Mouse (Mus musculus) heart, postnatal 36 days (tissue): Measurements from ENCODE around the gene Dnajb12. TPM values are rescaled to one million over a fixed set of nuclear protein-coding genes. Genes with fewer than 3 reads are reported as not detected.

Experiments used
- DNase-seq, 2 experiments: peaks; one replicate each; pipeline ENCODE4 v3.0.0; 2021 to 2022
- intact Hi-C: fragments of 180-260 bp; cut with DNase I; formaldehyde crosslinking; loops from one replicate; pipeline ENCODE4 v1.15.1; 2025
- total RNA-seq, 2 experiments: library from RNA; stranded (reverse); gene quantifications; 2 replicates each; pipeline ENCODE4 v1.2.3; 2021

Gene Dnajb12
- total RNA-seq, 2 experiments from 2014 or later = 39.8 to 43.5 TPM

DNA sequence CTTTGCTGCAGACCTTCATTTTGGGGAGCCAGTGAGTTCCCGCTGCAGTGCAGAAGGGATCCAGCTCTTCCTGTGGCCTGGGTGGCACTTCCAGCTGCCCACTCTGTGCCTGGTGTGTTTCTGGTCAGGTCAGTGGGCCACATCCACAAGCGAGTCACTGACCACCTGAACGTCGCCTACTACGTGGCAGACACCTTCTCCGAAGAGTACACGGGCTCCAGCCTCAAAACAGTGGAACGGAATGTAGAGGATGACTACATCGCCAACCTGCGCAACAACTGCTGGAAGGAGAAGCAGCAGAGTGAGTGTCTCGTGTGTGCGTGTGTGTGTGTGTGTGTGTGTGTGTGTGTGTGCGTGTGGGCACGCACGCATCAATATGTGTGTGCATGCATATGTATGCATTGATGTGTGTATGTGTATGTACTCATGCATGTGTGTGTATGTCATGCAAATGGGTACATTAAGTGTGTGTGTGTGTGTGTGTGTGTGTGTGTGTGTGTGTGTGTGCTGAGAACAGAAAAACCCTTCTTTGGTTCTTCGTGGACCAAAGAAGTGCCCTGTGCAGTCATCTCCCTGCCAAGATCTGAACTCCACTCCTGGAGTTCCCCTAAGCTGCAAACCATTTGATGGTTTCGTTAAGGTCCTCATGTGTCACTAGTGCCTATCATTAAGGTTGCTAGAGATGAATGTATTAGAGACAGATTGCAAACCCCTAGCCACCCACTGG, 16.3 kb downstream of the Dnajb12 start:
- intact Hi-C loops = loop anchor here (1.0 kb wide), 1 partner anchor 56 kb away; the partner anchor contains the start of gene Ddit4
- DNase-seq = no peak

DNA sequence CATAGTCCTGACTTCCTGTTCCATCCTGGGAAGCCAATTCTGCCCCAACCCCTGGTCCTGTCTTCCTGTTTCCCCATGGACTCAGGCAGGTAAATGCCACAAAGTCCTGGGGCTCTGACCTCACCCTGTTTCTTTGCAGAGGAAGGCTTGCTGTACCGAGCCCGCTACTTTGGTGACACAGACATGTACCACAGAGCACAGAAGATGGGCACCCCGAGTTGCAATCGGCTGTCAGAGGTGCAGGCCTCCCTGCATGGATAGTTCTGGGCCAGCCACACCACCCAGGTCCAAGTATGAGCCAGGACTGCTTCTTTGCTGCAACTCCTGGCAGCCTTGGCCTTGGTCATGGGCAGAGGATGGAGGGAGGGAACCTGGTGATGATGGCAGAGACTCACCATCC, 16.9 kb downstream of the Dnajb12 start:
- intact Hi-C loops = no loop called here
- DNase-seq = no peak

DNA sequence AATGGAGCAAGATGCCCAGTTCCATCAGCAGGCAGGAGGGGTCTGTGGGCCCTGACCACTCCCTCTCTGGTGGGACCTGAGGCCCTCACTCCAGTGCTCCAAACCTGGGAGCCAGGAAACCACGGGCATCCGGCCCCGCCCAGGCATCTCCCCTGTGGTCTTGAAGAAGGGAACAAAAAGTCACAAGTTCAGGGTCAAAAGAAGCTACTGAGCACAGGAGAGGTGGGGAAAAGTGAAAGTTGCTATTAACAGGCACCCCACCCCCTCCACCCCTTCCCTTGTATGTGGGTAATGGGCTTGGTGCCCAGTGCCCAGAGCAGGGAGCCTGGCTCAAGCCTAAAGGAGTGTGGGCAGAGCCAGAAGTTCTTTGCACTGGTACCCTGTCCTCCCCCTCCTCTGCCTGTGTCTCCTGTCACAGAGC, 17.6 kb downstream of the Dnajb12 start:
- intact Hi-C loops = no loop called here
- DNase-seq = no peak

- intact Hi-C loops = no loop called here
- no peak for DNase-seq
These were observed 18.2 kb downstream of the Dnajb12 start for GRCm38 (mm10) chr10:59897511-59897910.

DNA sequence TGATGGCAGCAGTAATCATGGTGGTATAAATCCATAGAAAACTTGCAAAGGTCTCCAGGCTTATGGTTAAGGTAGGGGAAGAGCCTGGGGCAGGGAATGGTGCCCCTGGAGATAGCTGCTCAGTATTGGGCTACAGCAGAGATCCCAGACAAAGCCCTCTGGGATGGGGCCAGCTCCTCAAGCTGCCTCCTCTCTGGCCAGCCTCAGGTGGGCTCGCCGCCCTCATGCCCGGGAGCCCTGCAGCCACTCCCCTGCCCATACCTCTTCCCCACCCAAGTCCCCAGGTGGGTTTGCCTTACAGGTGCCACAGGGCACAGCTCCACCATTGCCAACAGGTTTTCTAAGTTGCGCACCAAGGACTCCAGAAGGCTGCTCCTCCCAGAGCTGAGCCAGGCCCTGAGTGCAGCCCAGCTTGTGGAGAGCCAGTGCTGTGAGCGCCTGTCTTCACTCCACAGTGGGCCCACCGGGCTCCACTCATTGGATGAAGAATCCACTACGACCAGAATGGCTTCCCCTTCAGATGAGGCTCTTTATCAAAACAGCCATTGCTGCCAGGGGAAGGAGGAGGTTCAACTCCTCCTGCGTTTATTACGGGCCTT, 18.9 kb downstream of the Dnajb12 start:
- DNase-seq = no peak
- intact Hi-C loops = loop anchor here (2.0 kb wide), 1 partner anchor 23 kb away; no protein-coding TSS in a partner anchor

DNA sequence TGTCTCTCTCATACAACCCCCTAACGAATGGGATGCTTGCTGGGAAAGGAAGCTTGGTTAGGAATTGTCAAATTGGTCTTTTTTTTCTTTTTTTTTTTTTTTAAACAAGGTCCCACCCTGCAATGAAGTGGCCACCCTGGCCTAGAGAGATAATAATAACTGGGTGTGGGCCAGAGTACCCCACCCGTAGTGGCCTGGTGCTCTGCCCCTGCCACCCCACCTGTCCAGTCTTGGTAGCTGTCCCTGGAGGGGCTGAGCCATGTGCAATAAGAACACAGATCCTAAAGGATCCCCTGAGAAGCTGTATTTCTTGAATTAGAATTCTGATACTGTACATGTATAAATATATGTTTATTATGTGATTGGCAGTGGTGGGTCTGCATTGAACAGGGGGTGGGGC, 19.6 kb downstream of the Dnajb12 start:
- no peak for DNase-seq
- intact Hi-C loops = loop anchor here (2.0 kb wide), 1 partner anchor 22 kb away; no protein-coding TSS in a partner anchor

DNA sequence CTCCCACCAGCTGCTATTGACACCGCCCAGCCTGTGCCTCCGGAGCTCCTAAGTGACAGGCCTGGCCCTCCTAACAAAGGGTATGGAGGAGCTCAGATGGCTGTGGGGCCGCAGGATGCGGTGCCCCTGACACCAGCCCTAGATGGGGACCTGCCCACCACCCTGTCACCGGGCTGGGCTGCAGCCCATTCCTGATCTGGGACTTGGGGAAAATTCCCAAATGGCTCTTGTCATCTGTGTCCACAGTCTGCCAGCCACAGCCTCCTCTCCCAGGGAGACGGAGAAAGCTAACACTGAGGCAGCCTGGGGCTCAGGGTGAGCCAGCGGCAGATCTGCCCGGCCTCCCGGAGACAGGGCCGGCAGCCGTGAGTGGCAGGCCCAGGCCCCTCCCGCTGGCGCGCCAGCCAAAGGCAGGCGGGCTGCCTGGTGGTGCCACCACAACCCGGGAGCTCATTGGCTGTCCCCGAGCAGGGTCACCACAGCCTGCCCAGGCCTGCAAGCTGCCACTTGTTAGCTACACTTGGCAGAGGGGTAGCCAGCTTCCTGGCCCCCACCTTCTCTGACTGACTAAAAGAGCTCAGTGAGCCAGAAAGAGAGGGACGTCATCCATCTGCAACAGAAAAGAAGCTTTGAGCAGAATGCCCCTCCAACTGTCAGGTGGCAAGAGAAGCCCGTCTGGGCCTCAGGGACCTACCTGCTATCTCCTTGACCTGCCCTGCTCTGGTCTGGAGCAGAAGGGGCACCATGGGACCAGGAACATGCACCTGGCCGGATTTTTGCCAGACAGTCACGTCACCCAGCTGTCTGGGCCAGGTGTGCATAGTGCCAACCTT, 20.2 kb downstream of the Dnajb12 start:
- intact Hi-C loops = loop anchor here (2.0 kb wide), 1 partner anchor 21 kb away; no protein-coding TSS in a partner anchor

GRCm38 (mm10) chr10:59900174-59900435, 20.7 kb downstream of the Dnajb12 start:
- intact Hi-C loops = no loop called here
- no peak for DNase-seq

More for the DNA sequence above, 20.2 kb downstream of the Dnajb12 start:
- peak; percentile 70 to 80 for DNase-seq

GRCm38 (mm10) chr10:59900939-59901338, 21.6 kb downstream of the Dnajb12 start:
- no peak for DNase-seq
- intact Hi-C loops = no loop called here

DNA sequence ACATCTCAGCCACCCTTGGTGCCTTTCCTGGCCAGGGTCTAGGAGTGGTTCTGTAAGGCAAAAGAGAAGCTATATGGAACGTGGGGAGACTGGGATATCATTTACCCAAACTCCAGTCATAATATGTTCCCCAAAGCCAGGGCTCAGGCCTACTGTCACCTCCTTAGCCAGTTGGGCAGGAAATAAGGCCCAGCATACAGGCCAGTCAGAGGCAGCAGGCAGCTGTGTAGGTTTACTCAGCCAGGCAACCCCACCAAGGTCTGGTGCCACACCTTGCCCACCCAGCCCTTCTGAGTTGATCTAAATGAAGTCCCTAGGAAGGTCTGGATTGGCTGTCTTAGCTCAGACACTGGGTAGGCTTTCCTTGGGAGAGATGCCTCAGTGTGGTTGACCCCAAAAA, 22.1 kb downstream of the Dnajb12 start:
- intact Hi-C loops = no loop called here

DNA sequence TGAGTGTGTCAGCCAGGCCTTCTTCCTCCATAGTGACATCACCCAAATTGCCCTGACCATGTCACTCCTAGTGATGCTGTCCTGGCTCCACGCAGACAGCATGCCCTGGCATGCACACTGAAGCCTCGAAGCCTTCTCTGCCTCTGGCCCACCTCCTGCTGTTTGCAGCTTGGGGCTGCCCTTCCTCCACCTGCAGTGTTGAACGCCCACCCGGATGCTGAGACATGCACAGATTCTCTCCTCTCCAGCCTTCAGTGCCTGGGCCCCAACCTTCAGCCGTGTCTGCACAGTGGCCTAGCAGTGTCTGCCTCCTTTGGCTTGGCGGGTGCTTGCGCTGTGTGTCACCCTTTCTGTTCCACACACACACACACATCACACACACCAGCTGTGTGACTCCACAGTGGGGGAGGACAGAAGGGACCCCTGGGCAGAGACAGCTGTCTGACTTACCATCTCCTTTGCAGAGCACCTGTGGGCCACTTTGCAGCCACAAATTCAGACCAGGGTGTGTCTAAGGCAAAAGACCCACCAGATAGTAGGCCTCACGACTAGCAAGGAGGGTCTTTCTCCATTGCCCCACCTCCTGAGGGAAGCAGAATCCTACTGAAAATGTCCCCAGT, 22.7 kb downstream of the Dnajb12 start:
- intact Hi-C loops = no loop called here
- no peak for DNase-seq

More for the DNA sequence above, 22.1 kb downstream of the Dnajb12 start:
- DNase-seq = no peak

DNA sequence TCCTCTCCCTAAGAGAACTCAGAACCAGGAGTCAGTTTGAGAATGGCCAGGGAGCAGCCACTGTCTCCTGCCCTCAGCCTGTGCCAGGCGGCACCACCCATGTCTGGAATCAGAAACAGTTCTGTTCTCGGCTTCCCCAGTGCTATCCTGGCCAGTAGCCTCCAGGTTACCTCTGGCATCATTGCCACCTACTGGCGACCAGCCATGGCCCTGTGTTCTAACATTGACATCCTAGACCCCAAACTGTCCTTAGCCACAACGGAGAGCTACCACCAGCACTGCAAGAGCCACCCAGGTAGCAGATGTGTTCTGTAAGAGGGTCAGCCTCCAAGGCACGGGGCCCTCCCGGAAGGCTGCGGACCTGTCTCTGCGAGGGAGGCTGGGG, 23.2 kb downstream of the Dnajb12 start:
- no peak for DNase-seq
- intact Hi-C loops = no loop called here

DNA sequence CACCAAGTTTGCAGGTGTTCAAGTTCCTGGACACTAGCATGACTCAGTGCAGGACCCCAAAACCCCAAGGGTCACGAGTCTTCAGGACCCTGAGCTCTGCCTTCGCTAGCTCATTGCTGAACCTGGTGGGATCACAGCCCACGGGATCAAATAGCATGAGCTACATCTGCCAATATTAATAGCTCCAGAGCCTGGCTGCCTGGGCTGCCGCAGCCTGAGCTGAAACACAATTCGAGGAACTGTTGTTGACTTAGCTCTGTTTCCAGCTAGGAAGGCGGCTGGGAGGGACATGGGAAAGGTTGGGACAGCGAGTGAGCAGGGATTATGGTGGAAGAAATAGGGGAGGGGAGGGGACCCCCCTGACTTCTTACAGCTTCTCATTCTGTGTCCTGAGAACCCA, 23.8 kb downstream of the Dnajb12 start:
- DNase-seq = no peak

DNA sequence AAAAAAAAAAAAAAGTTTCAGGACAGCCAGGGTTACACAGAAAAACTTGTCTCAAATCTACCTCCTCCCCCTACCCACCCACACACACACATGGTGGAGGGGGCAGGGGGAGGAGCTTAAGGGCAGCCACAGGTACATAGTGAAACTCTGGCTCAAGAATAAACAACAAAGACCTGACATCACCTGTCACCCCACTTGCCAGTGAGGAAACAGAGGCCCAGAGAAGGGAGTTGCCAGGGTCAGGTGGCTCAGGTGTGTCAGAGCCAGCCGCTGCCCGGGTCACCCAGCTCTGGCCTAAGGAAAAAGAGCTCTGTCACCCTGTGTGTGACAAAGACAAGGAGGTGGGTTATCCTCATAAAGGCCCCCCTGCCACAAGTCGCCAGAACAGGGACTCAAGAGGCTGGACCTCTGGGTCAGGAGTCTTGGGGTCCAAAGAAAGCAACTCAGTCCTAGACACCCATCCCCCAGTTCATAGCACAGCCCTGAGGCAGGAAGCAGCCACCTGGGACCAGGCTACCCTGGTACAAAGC, 27.8 kb downstream of the Dnajb12 start:
- DNase-seq = no peak
- intact Hi-C loops = no loop called here

More for the DNA sequence above, 23.8 kb downstream of the Dnajb12 start:
- intact Hi-C loops = no loop called here

DNA sequence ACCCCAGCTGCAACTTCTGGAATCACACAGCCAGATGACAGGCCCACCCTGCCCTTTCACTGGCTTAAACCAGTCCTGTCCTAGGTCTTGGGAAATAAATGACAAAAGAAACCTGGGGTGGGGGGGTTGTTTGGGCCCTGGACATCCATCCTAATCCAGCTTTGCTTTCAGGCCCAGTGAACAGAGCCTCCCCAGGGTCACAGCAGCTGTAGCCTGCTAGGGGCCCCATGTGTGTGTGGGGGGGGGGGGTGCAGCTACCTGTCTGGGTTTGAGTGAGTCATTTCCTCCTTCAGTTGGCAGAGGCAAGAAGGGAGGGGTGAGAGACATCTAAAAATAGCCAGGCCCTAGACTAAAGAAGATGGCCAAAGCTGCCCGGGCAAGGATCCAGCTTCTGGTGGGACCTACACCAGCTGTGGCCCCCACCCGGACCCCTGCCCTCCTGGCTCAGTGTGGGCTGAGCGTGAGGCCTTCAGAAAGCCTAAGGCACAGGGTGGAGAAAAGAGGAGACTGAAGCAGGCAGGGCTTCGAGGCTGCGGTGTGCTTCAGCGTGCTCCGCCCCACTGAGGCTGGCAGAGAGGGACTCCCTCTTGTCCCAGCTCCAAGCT, 28.4 kb downstream of the Dnajb12 start:
- intact Hi-C loops = no loop called here

DNA sequence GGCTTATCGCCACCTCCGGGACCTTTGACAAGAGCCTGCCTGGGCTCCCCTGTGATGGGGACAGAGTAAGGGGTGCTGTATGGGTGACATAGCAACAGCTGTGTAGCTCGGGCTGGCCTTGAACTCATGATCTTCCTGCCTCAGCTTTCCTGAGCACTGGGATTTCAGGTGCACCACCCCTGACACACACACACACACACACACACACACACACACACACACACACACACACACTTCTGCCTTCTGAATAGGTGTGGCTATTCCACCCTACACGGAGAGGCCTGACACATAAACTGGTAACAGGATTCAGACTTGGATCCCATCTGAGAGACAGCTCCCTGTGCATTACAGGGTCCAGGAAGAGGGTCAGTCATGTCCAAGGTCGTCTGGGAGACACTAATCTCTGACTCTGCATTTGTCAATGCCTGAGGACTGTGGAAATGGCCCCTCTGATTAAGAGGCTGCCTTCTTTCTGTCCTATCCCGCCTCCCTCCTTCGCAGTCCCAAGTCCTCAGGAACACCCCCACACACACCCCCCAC, 29.5 kb downstream of the Dnajb12 start:
- peak in 1 of 2 experiments; percentile 18 for DNase-seq
- intact Hi-C loops = no loop called here

More for the DNA sequence above, 28.4 kb downstream of the Dnajb12 start:
- peak in 1 of 2 experiments; percentile 70 for DNase-seq

DNA sequence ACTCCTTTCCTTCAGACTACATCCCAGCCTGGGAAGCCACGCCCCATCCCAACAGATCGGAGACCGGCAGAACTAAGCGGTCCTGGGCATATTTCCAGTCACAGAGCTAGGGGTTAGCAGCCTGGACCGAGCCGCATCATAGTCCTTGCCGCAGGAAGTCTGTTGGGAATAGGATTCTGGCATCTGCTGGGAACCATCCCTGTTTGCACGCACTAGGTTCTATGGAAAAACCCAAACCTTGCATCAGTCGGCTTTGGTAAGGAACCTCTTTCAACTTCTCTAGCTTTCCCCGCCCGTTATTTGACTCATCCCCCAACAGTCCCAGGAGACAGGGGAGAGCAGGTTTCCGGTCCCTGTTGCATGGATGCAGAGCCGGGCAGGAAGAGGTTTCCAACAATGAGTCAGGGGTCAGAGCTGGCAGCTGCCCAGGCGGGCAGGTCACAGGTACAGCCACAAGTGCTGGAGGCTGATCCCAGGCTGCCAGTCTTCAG, 30.0 kb downstream of the Dnajb12 start:
- intact Hi-C loops = no loop called here
- peak; percentile 66 to 81 for DNase-seq

DNA sequence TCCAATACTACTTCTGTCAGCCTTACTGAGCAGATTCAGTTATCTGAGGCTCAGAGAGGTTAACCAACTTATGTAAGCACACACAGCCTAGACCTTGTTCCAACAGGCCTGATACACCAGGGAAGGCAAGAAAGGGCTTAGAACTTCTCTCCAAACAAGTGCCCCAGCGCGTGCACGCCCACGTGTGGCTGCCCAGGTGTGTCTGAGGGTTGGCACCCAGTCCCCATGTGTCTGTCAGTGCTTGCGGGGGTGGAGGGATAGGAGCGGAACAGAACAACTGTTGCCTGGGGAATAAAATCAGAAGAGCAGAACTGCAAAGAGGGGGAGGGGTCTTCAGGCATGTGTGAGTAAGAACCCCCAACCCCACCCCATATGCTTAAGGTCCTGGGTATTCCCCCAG, 31.7 kb downstream of the Dnajb12 start:
- intact Hi-C loops = loop anchor here (2.0 kb wide), 1 partner anchor 62 kb away; no protein-coding TSS in a partner anchor
- DNase-seq = peak in 1 of 2 experiments; percentile 21

GRCm38 (mm10) chr10:59911561-59912198, 32.3 kb downstream of the Dnajb12 start:
- peak in 1 of 2 experiments; percentile 58 for DNase-seq
- intact Hi-C loops = loop anchor here (2.0 kb wide), 1 partner anchor 61 kb away; no protein-coding TSS in a partner anchor
